Mouse (Mus musculus): Measurements from ENCODE around the gene Atp6v1c2.

GRCm38 (mm10) chr12:17267316-17267715, 61.8 kb downstream of the Atp6v1c2 start:
- TF ChIP-seq EP300 (IDR thresholded peaks at IDR 0.05; ENCODE audit: insufficient read depth, low read depth, low read length) (no peak), CTCF (IDR thresholded peaks at IDR 0.05) (no peak)

Data from heart, adult 2 months (tissue).